Mouse (Mus musculus) megakaryocyte, embryonic 14.5 days (primary cell): ENCODE data around the gene Polk.

Source experiments
- FLI1 ChIP-seq: IDR thresholded peaks from 2 replicates; pipeline ENCODE4 v1.6.1; 2012; ENCODE audit warnings: low read length, inconsistent platforms, mixed read lengths
- GATA1 ChIP-seq: IDR thresholded peaks from 3 replicates; pipeline ENCODE4 v1.6.1; 2012; ENCODE audit warnings: mixed read lengths, low read length, inconsistent platforms, borderline replicate concordance

GRCm38 (mm10) chr13:96433648-96434190, 108.7 kb downstream of the Polk start:
- no peak for TF ChIP-seq GATA1
- no peak for TF ChIP-seq FLI1
